Mouse (Mus musculus) hindbrain, embryonic 10.5 days (tissue): ENCODE measurements around the gene Galnt6. TPM values are rescaled to one million over a fixed set of nuclear protein-coding genes. Genes with fewer than 3 reads are reported as not detected.

Experiments used
- DNase-seq: peaks from one replicate; pipeline ENCODE4 v3.0.0-alpha.2; 2017; ENCODE audit warnings: low spot score
- H3K27ac ChIP-seq: fragments of 300-500 bp; sonication (generic); 2 replicates; pipeline ENCODE4 v1.5.1; 2016; ENCODE audit warnings: mild to moderate bottlenecking, moderate library complexity
- H3K27me3 ChIP-seq: fragments of 300-500 bp; sonication (generic); 2 replicates; pipeline ENCODE4 v1.6.1; 2016; ENCODE audit warnings: mild to moderate bottlenecking; ENCODE audit not compliant: poor library complexity, insufficient read depth, severe bottlenecking
- H3K36me3 ChIP-seq: fragments of 300-500 bp; sonication (generic); 2 replicates; pipeline ENCODE4 v1.6.1; 2016; ENCODE audit warnings: mild to moderate bottlenecking, moderate library complexity
- H3K4me1 ChIP-seq: fragments of 300-500 bp; sonication (generic); replicated peaks from 2 replicates; pipeline ENCODE4 v1.6.1; 2016; ENCODE audit warnings: mild to moderate bottlenecking
- H3K4me3 ChIP-seq: fragments of 300-500 bp; sonication (generic); 2 replicates; pipeline ENCODE4 v1.5.1; 2016; ENCODE audit warnings: mild to moderate bottlenecking, moderate library complexity
- H3K9me3 ChIP-seq: fragments of 300-500 bp; sonication (generic); 2 replicates; pipeline ENCODE4 v1.6.1; 2016; ENCODE audit warnings: mild to moderate bottlenecking, moderate library complexity
- WGBS: fragments of 180-500 bp; shearing (Covaris S2); methylation state at CpG from one replicate; pipeline ENCODE4 v1.1.7; 2016; 5-methylcytosine and 5-hydroxymethylcytosine counted together
- polyA plus RNA-seq: library from polyadenylated mRNA; unstranded; fragments of >200 nt; fragmentation: Nextera tagmentation; extraction: Ambion mirVana; gene quantifications from 2 replicates; pipeline ENCODE4 v1.2.1, GENCODE M21; 2016

Gene Galnt6
- polyA plus RNA-seq, 1 experiment from 2014 or later, result 0.05 TPM

GRCm38 (mm10) chr15:100726721-100727120 lies 2.5 kb downstream of the Galnt6 start:
- no peak for DNase-seq
- no peak overlapping the region for H3K27ac ChIP-seq
- H3K4me3 ChIP-seq, result no peak overlapping the region
- peaks cover 17% of the 10 kb centered on the region for H3K4me1 ChIP-seq
- H3K36me3 ChIP-seq, result no peaks in the 10 kb centered on the region
- H3K9me3 ChIP-seq, result no peaks in the 10 kb centered on the region
- peaks cover 63% of the 10 kb centered on the region for H3K27me3 ChIP-seq
- whole genome bisulfite sequencing, result 81% methylated on average over 11 of the region's 11 CpGs

- Histone ChIP-seq H3K9me3 (no peaks in the 10 kb centered on the region), H3K27me3 (peaks cover 35% of the 10 kb centered on the region), H3K4me1 (peaks cover 1% of the 10 kb centered on the region; the same call in 1 of the 2 replicates), H3K4me3 (no peak overlapping the region), H3K36me3 (no peaks in the 10 kb centered on the region), H3K27ac (no peak overlapping the region)
- no peak for DNase-seq
- 82% methylated on average over 14 of the region's 14 CpGs for WGBS
These were observed 5.7 kb downstream of the Galnt6 start for GRCm38 (mm10) chr15:100723505-100723904.

DNA sequence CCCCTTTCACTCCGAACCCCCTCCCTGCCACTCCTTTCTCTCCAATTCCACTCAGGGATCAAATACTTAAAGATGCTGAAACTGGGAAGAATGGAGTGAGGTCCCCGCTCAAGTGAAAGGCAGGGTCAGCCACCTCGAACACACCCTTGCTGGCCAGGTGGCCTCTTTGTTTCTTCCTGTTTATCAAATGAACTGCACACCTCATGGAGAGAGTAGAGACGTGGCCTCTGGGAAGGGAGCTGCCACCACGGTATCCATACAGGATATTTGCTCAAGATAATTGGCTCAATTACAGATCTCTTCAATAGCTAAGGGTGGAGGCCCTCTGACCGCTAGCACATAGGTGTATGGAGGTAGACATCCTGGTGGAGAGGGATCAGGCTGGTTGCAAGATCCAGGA lies 6.6 kb downstream of the Galnt6 start:
- Histone ChIP-seq H3K4me1 (no peaks in the 10 kb centered on the region; the same call in 1 of the 2 replicates), H3K4me3 (no peak overlapping the region), H3K9me3 (no peaks in the 10 kb centered on the region), H3K27ac (no peak overlapping the region), H3K36me3 (no peaks in the 10 kb centered on the region), H3K27me3 (peaks cover 25% of the 10 kb centered on the region)
- DNase-seq, result no peak
- WGBS, result 79% methylated on average over 6 of the region's 6 CpGs

GRCm38 (mm10) chr15:100722026-100722425 lies 7.2 kb downstream of the Galnt6 start:
- Histone ChIP-seq H3K27me3 (peaks cover 20% of the 10 kb centered on the region), H3K27ac (no peak overlapping the region), H3K36me3 (no peaks in the 10 kb centered on the region), H3K9me3 (no peaks in the 10 kb centered on the region), H3K4me1 (no peaks in the 10 kb centered on the region; the same call in 1 of the 2 replicates), H3K4me3 (no peak overlapping the region)
- DNase-seq, result no peak
- 67% methylated on average over 4 of the region's 4 CpGs for WGBS

DNA sequence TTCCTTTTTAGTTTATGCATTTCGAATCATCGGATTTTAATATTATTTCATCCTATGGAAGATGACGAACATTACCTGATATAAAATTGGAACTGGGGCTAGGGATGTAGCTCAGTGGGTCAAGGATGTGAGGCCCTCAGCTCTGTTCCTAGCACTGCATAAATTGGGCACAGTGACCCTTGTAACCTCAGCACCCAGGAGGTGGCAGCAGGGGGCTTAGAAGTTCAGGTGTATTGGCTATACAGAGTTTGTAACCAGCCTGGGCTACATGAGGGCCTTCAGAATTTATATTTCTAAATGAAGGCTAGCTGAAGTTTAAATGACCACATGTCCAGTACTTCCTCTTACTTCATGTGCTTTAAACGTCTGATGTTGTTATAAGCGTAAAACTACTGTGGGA lies 7.7 kb downstream of the Galnt6 start:
- DNase-seq, result no peak
- no peaks in the 10 kb centered on the region; the same call in 1 of the 2 replicates for H3K4me1 ChIP-seq
- 91% methylated on average over 5 of the region's 5 CpGs for WGBS
- no peaks in the 10 kb centered on the region for H3K36me3 ChIP-seq
- peaks cover 14% of the 10 kb centered on the region; the same call in 1 of the 2 replicates for H3K27me3 ChIP-seq
- no peaks in the 10 kb centered on the region for H3K9me3 ChIP-seq
- H3K4me3 ChIP-seq, result no peak overlapping the region
- H3K27ac ChIP-seq, result no peak overlapping the region

GRCm38 (mm10) chr15:100720066-100720465 lies 9.1 kb downstream of the Galnt6 start:
- no peaks in the 10 kb centered on the region; the same call in 1 of the 2 replicates for H3K4me1 ChIP-seq
- H3K27ac ChIP-seq, result no peak overlapping the region
- no peak for DNase-seq
- no peaks in the 10 kb centered on the region for H3K9me3 ChIP-seq
- WGBS, result 91% methylated on average over 10 of the region's 10 CpGs
- no peak overlapping the region for H3K4me3 ChIP-seq
- H3K27me3 ChIP-seq, result 0 out of 2 replicates have a peak, but pooled peaks cover 10% of the 10 kb centered on the region
- no peaks in the 10 kb centered on the region for H3K36me3 ChIP-seq

DNA sequence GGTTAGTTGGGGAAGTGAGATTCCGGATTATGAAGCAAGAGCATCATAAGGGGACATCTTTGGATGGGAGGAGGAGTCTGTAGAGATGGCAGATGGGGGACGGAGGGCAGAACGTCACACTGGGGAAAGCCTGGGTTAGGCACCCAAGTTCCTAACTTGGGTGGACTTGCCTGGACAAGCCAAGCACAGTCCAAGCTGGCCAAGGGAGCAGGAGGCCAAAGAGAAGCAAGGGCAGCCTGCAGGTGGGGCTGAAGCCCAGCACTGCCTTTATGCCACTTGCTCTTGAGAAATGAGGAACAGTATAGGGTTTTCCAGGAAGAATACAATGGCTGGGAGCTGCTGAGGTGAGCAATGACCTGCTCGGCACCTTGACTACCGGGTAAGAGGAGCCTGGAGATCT lies 10.0 kb downstream of the Galnt6 start:
- H3K4me3 ChIP-seq, result no peak overlapping the region
- H3K27ac ChIP-seq, result no peak overlapping the region
- H3K9me3 ChIP-seq, result no peaks in the 10 kb centered on the region
- no peak for DNase-seq
- no peaks in the 10 kb centered on the region for H3K36me3 ChIP-seq
- WGBS, result 92% methylated on average over 5 of the region's 5 CpGs
- H3K4me1 ChIP-seq, result no peaks in the 10 kb centered on the region; the same call in 1 of the 2 replicates
- 0 out of 2 replicates have a peak, but pooled peaks cover 10% of the 10 kb centered on the region for H3K27me3 ChIP-seq

DNA sequence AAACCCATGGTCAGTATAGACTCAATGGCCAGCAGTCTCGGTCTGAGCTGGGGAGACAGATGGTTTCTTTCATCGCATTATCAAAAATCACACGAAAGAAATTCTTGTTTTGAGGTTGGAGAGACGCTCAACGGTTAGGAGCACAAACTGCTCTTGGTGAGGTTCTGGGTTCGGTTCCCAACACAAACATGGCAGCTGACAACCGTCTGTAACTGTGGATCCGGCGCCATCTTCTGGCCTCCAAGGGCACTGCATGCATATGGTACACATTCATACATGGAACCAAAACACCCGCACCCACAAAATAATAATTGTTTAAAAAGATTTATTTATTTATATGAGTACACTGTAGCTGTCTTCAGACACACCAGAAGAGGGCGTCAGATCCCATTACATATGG lies 10.6 kb downstream of the Galnt6 start:
- 0 out of 2 replicates have a peak, but pooled peaks cover 10% of the 10 kb centered on the region for H3K27me3 ChIP-seq
- H3K27ac ChIP-seq, result no peak overlapping the region
- no peaks in the 10 kb centered on the region for H3K9me3 ChIP-seq
- no peaks in the 10 kb centered on the region for H3K36me3 ChIP-seq
- no peak for DNase-seq
- WGBS, result 78% methylated on average over 11 of the region's 11 CpGs
- H3K4me3 ChIP-seq, result no peak overlapping the region
- no peaks in the 10 kb centered on the region; the same call in 1 of the 2 replicates for H3K4me1 ChIP-seq

GRCm38 (mm10) chr15:100717933-100718332 lies 11.2 kb downstream of the Galnt6 start:
- no peaks in the 10 kb centered on the region; the same call in 1 of the 2 replicates for H3K4me1 ChIP-seq
- no peak overlapping the region for H3K27ac ChIP-seq
- 0 out of 2 replicates have a peak, but pooled peaks cover 6% of the 10 kb centered on the region for H3K27me3 ChIP-seq
- H3K4me3 ChIP-seq, result no peak overlapping the region
- 84% methylated on average over 6 of the region's 6 CpGs for WGBS
- no peak for DNase-seq
- H3K9me3 ChIP-seq, result no peaks in the 10 kb centered on the region
- no peaks in the 10 kb centered on the region for H3K36me3 ChIP-seq

DNA sequence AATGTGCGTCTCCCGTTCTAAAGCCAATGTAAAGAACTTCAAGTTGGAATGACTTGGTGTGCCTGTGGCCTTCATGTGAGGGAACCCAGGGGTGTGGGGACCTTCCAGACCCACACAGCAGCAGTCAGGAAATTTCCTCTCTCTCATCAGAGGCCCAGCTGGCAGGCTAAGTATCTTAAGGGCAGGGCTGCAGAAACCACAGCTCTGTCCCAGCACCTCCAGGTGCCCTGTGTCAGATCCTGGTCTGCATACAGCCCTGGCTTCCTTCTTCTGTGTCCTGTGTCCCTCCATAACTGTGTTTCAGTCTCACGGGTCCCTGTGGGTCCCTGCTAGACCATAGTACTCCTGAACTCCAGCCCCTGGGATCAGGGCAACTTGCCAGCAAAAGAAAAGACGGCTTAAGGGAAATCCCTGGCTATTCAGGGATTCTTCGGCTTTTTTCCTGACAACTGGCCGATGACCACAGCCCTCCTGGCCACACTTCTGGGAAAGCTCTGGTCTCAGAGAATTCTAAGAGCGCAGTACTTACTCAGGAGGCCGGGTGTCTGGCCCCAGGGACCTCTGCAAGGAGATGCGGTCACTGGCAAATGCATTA lies 13.7 kb downstream of the Galnt6 start:
- 82% methylated on average over 9 of the region's 9 CpGs for WGBS
- H3K27ac ChIP-seq, result no peak overlapping the region
- peaks cover 6% of the 10 kb centered on the region; the same call in 1 of the 2 replicates for H3K4me1 ChIP-seq
- no peaks in the 10 kb centered on the region for H3K36me3 ChIP-seq
- no peak overlapping the region for H3K4me3 ChIP-seq
- H3K27me3 ChIP-seq, result 0 out of 2 replicates have a peak, but pooled peaks cover 6% of the 10 kb centered on the region
- no peak for DNase-seq
- H3K9me3 ChIP-seq, result no peaks in the 10 kb centered on the region

GRCm38 (mm10) chr15:100714470-100714869 lies 14.7 kb downstream of the Galnt6 start:
- Histone ChIP-seq H3K27me3 (0 out of 2 replicates have a peak, but pooled peaks cover 6% of the 10 kb centered on the region), H3K27ac (no peak overlapping the region), H3K36me3 (no peaks in the 10 kb centered on the region), H3K4me1 (peaks cover 6% of the 10 kb centered on the region; the same call in 1 of the 2 replicates), H3K9me3 (no peaks in the 10 kb centered on the region), H3K4me3 (no peak overlapping the region)
- DNase-seq, result no peak
- WGBS, result 94% methylated on average over 8 of the region's 8 CpGs

DNA sequence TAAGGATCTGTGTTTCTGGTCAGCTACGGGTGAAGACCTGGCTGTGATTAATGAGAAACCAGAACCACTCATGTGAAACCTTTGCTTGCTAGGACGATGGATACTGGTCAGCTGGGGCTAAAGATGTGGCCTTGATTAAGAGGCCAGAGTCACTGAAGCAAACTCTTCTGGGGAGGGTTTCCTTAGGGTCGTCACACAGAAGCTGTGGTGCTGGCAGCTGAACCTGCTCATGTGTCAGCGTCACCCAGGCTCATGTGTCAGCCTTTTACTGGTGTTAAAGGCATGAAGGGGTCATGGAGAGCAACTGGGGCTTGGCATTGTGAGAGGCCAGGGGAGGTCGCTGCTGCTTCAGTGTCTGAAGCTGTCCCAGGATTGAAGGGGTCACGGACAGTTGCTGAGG lies 18.3 kb downstream of the Galnt6 start:
- Histone ChIP-seq H3K27ac (no peak overlapping the region), H3K4me1 (peaks cover 12% of the 10 kb centered on the region), H3K9me3 (no peaks in the 10 kb centered on the region), H3K4me3 (no peak overlapping the region), H3K27me3 (0 out of 2 replicates have a peak, but pooled peaks cover 2% of the 10 kb centered on the region), H3K36me3 (no peaks in the 10 kb centered on the region)
- WGBS, result 60% methylated on average over 6 of the region's 6 CpGs
- DNase-seq, result no peak

- no peak for DNase-seq
- Histone ChIP-seq H3K36me3 (no peaks in the 10 kb centered on the region), H3K4me3 (no peak overlapping the region), H3K27me3 (peaks cover 17% of the 10 kb centered on the region), H3K27ac (no peak overlapping the region), H3K4me1 (peaks cover 21% of the 10 kb centered on the region), H3K9me3 (no peaks in the 10 kb centered on the region)
- 86% methylated on average over 8 of the region's 8 CpGs for WGBS
These were observed 20.6 kb downstream of the Galnt6 start for GRCm38 (mm10) chr15:100708433-100709078.
